Mouse (Mus musculus): Measurements from ENCODE around the gene Spata21. TPM values are rescaled to one million over a fixed set of nuclear protein-coding genes. Genes with fewer than 3 reads are reported as not detected.
A peak's percentile ranks its signal among the peaks of the same experiment; 100 is the strongest.

Spata21 gene
- polyA plus RNA-seq, 1 experiment from 2014 or later, result not detected

GRCm38 (mm10) chr4:141076761-141077506 is 11.2 kb upstream of the Spata21 start:
- Histone ChIP-seq H3K9ac (replicated peaks) (peak overlapping the region; percentile 90), H3K9me3 (peaks cover 3% of the 10 kb centered on the region; the same call in 1 of the 2 replicates), H3K4me2 (peak overlapping the region; percentile 96), H3K4me3 (replicated peaks) (peak overlapping the region; percentile 92), H3K4me1 (replicated peaks) (peaks cover 10% of the 10 kb centered on the region), H3K36me3 (peaks cover 40% of the 10 kb centered on the region), H3K27me3 (no peaks in the 10 kb centered on the region), H3K27ac (no peak overlapping the region)
- 85% methylated on average over 17 of the region's 17 CpGs for WGBS
- ATAC-seq (ENCODE audit: insufficient number of reproducible peaks, insufficient read depth, low FRiP score, low TSS enrichment, low read depth), result no peak

GRCm38 (mm10) chr4:141077681-141078509 is 10.2 kb upstream of the Spata21 start, which contains the start of gene Necap2:
Necap2 (minus strand) TSS chr4:141078357.
- Histone ChIP-seq H3K9ac (replicated peaks) (peak within 1 kb of the TSS; percentile 90), H3K9me3 (peaks cover 3% of the 10 kb centered on the region; the same call in 1 of the 2 replicates), H3K4me1 (replicated peaks) (peaks cover 10% of the 10 kb centered on the region), H3K4me3 (replicated peaks) (peak within 1 kb of the TSS; percentile 92), H3K36me3 (peaks cover 31% of the 10 kb centered on the region), H3K27ac (0 out of 2 replicates have a peak within 1 kb of the TSS, but pooled peaks have one; percentile 56), H3K27me3 (no peaks in the 10 kb centered on the region), H3K4me2 (peak within 1 kb of the TSS; percentile 96)
- peak; percentile 85 for ATAC-seq (ENCODE audit: insufficient number of reproducible peaks, insufficient read depth, low FRiP score, low TSS enrichment, low read depth)
- WGBS, result under 1% methylated on average over 67 of the region's 67 CpGs

GRCm38 (mm10) chr4:141078510-141079137 is 9.5 kb upstream of the Spata21 start:
- Histone ChIP-seq H3K4me3 (replicated peaks) (peak overlapping the region; percentile 92), H3K36me3 (peaks cover 23% of the 10 kb centered on the region), H3K4me2 (no peak overlapping the region; the same call in 1 of the 2 replicates), H3K9me3 (peaks cover 7% of the 10 kb centered on the region; the same call in 1 of the 2 replicates), H3K27me3 (no peaks in the 10 kb centered on the region), H3K9ac (replicated peaks) (no peak overlapping the region), H3K27ac (no peak overlapping the region), H3K4me1 (replicated peaks) (peaks cover 10% of the 10 kb centered on the region)
- WGBS, result 73% methylated on average over 18 of the region's 18 CpGs
- ATAC-seq (ENCODE audit: insufficient number of reproducible peaks, insufficient read depth, low FRiP score, low TSS enrichment, low read depth), result no peak

- WGBS, result 69% methylated on average over 10 of the region's 10 CpGs
These were observed 1.3 kb upstream of the Spata21 start for GRCm38 (mm10) chr4:141086862-141087261.

GRCm38 (mm10) chr4:141088714-141089113 is 581 bp downstream of the Spata21 start:
- Histone ChIP-seq H3K27me3 (no peaks in the 10 kb centered on the region), H3K4me3 (replicated peaks) (no peak overlapping the region), H3K4me1 (replicated peaks) (no peaks in the 10 kb centered on the region), H3K4me2 (no peak overlapping the region), H3K27ac (no peak overlapping the region), H3K36me3 (no peaks in the 10 kb centered on the region), H3K9me3 (0 out of 2 replicates have a peak, but pooled peaks cover under 1% of the 10 kb centered on the region), H3K9ac (replicated peaks) (no peak overlapping the region)
- 70% methylated on average over 9 of the region's 9 CpGs for WGBS
- no peak for ATAC-seq (ENCODE audit: insufficient number of reproducible peaks, insufficient read depth, low FRiP score, low TSS enrichment, low read depth)

More at GRCm38 (mm10) chr4:141086862-141087261, 1.3 kb upstream of the Spata21 start:
- Histone ChIP-seq H3K4me3 (replicated peaks) (no peak overlapping the region), H3K9ac (replicated peaks) (no peak overlapping the region), H3K4me2 (no peak overlapping the region), H3K27me3 (no peaks in the 10 kb centered on the region), H3K36me3 (no peaks in the 10 kb centered on the region), H3K4me1 (replicated peaks) (no peaks in the 10 kb centered on the region), H3K9me3 (0 out of 2 replicates have a peak, but pooled peaks cover 5% of the 10 kb centered on the region), H3K27ac (no peak overlapping the region)
- ATAC-seq (ENCODE audit: insufficient number of reproducible peaks, insufficient read depth, low FRiP score, low TSS enrichment, low read depth), result no peak

- WGBS, result 74% methylated on average over 10 of the region's 10 CpGs
- no peaks in the 10 kb centered on the region for H3K9me3 ChIP-seq
These were observed 6.9 kb downstream of the Spata21 start for GRCm38 (mm10) chr4:141095016-141095415.

GRCm38 (mm10) chr4:141096710-141097109 is 8.6 kb downstream of the Spata21 start:
- no peak overlapping the region for H3K27ac ChIP-seq
- ATAC-seq (ENCODE audit: insufficient number of reproducible peaks, insufficient read depth, low FRiP score, low TSS enrichment, low read depth), result no peak

More at GRCm38 (mm10) chr4:141095016-141095415, 6.9 kb downstream of the Spata21 start:
- peaks cover 4% of the 10 kb centered on the region; the same call in 1 of the 2 replicates for H3K4me1 ChIP-seq (replicated peaks)
- H3K4me2 ChIP-seq, result no peak overlapping the region
- no peak overlapping the region for H3K27ac ChIP-seq
- ATAC-seq (ENCODE audit: insufficient number of reproducible peaks, insufficient read depth, low FRiP score, low TSS enrichment, low read depth), result no peak
- no peaks in the 10 kb centered on the region for H3K36me3 ChIP-seq
- H3K27me3 ChIP-seq, result no peaks in the 10 kb centered on the region
- no peak overlapping the region for H3K9ac ChIP-seq (replicated peaks)
- no peak overlapping the region for H3K4me3 ChIP-seq (replicated peaks)

GRCm38 (mm10) chr4:141098935-141099334 is 10.8 kb downstream of the Spata21 start:
- Histone ChIP-seq H3K4me3 (replicated peaks) (no peak overlapping the region), H3K9me3 (no peaks in the 10 kb centered on the region), H3K9ac (replicated peaks) (no peak overlapping the region), H3K4me2 (no peak overlapping the region), H3K27me3 (no peaks in the 10 kb centered on the region; the same call in 1 of the 2 replicates), H3K36me3 (no peaks in the 10 kb centered on the region), H3K4me1 (replicated peaks) (peaks cover 4% of the 10 kb centered on the region; the same call in 1 of the 2 replicates), H3K27ac (no peak overlapping the region)
- ATAC-seq (ENCODE audit: insufficient number of reproducible peaks, insufficient read depth, low FRiP score, low TSS enrichment, low read depth), result no peak
- WGBS, result 70% methylated on average over 4 of the region's 4 CpGs

More at GRCm38 (mm10) chr4:141096710-141097109, 8.6 kb downstream of the Spata21 start:
- H3K9me3 ChIP-seq, result no peaks in the 10 kb centered on the region
- no peak overlapping the region for H3K4me3 ChIP-seq (replicated peaks)
- H3K27me3 ChIP-seq, result no peaks in the 10 kb centered on the region
- H3K9ac ChIP-seq (replicated peaks), result 0 out of 2 replicates have a peak overlapping the region, but pooled peaks have one; percentile 19
- H3K4me1 ChIP-seq (replicated peaks), result peaks cover 4% of the 10 kb centered on the region; the same call in 1 of the 2 replicates
- H3K4me2 ChIP-seq, result no peak overlapping the region
- WGBS, result 33% methylated on average over 9 of the region's 9 CpGs
- H3K36me3 ChIP-seq, result no peaks in the 10 kb centered on the region

GRCm38 (mm10) chr4:141099956-141100355 is 11.8 kb downstream of the Spata21 start:
- H3K27ac ChIP-seq, result no peak overlapping the region
- H3K4me3 ChIP-seq (replicated peaks), result no peak overlapping the region
- H3K4me2 ChIP-seq, result no peak overlapping the region
- 77% methylated on average over 5 of the region's 5 CpGs for WGBS
- peaks cover 4% of the 10 kb centered on the region; the same call in 1 of the 2 replicates for H3K4me1 ChIP-seq (replicated peaks)
- ATAC-seq (ENCODE audit: insufficient number of reproducible peaks, insufficient read depth, low FRiP score, low TSS enrichment, low read depth), result no peak
- no peaks in the 10 kb centered on the region for H3K36me3 ChIP-seq
- no peaks in the 10 kb centered on the region; the same call in 1 of the 2 replicates for H3K27me3 ChIP-seq
- H3K9me3 ChIP-seq, result no peaks in the 10 kb centered on the region
- no peak overlapping the region for H3K9ac ChIP-seq (replicated peaks)

GRCm38 (mm10) chr4:141101291-141101690 is 13.2 kb downstream of the Spata21 start:
- Histone ChIP-seq H3K36me3 (no peaks in the 10 kb centered on the region), H3K4me3 (replicated peaks) (no peak overlapping the region), H3K4me2 (no peak overlapping the region), H3K9ac (replicated peaks) (no peak overlapping the region), H3K27me3 (no peaks in the 10 kb centered on the region; the same call in 1 of the 2 replicates), H3K4me1 (replicated peaks) (peaks cover 4% of the 10 kb centered on the region; the same call in 1 of the 2 replicates), H3K27ac (no peak overlapping the region), H3K9me3 (no peaks in the 10 kb centered on the region)
- no peak for ATAC-seq (ENCODE audit: insufficient number of reproducible peaks, insufficient read depth, low FRiP score, low TSS enrichment, low read depth)
- WGBS, result 91% methylated on average over 9 of the region's 9 CpGs
